Comparison of ENCODE assay signal across 28 mouse cellular contexts in the genomic region with DNA sequence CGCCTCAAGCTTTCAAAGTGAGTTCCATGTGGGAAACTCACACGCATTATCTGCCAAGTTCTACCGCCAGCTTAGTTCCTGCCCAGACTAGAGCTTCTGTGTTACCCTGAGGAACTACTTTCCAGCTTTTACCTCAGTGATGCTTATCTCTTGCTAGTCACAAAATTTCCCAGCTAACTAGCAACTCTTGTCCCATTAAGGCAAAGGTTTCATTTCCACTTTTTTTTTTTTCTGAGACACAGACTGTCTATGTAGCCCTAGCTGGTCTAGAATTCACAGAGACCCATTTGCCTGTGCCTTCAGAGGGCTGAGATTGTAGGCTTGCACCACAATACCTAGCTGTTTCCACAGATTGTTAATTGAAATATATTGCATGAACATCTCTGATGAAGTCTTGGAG. TPM values are rescaled to one million over a fixed set of nuclear protein-coding genes. Genes with fewer than 3 reads are reported as not detected.
DNase-seq lines count a peak whose midpoint lies in the region; ATAC-seq and TF ChIP-seq lines count a peak whose summit lies in the region.
"Had no signal": no experiment of that assay in that cellular context is flagged by ENCODE, and none has a peak within 500 bp of the region (broad histone marks: within the 10 kb centered on the region; RNA-seq: fewer than 3 reads in every experiment).

No protein-coding gene starts in this region.

- no peak overlapping the region for H3K9ac ChIP-seq in kidney, embryonic 16.5 days (replicated peaks; ENCODE audit: low read length)
- H3K9ac ChIP-seq: embryonic facial prominence, embryonic 12.5 days; embryonic facial prominence, embryonic 15.5 days; forebrain, embryonic 12.5 days; heart, embryonic 12.5 days; heart, embryonic 15.5 days; hindbrain, embryonic 13.5 days; intestine, embryonic 15.5 days had no signal

- H3K4me1 ChIP-seq in kidney, adult 2 months (ENCODE audit: control insufficient read depth, insufficient read depth, low read length) = peaks cover 3% of the 10 kb centered on the region; the same call in 1 of the 2 replicates
- H3K4me1 ChIP-seq in kidney, embryonic 16.5 days (ENCODE audit: insufficient read depth, low read length) = peaks cover 3% of the 10 kb centered on the region; the same call in 1 of the 2 replicates
- H3K4me1 ChIP-seq: embryonic facial prominence, embryonic 12.5 days; embryonic facial prominence, embryonic 15.5 days; forebrain, embryonic 12.5 days; heart, embryonic 12.5 days; heart, embryonic 15.5 days; hindbrain, embryonic 10.5 days; hindbrain, embryonic 13.5 days; intestine, embryonic 15.5 days had no signal

- H3K27ac ChIP-seq in kidney, adult 2 months (ENCODE audit: insufficient read depth, low read depth, low read length) = 0 out of 2 replicates have a peak overlapping the region, but pooled peaks have one; percentile 58
- H3K27ac ChIP-seq in kidney, embryonic 16.5 days (ENCODE audit: low read length) = no peak overlapping the region
- H3K27ac ChIP-seq: embryonic facial prominence, embryonic 12.5 days; embryonic facial prominence, embryonic 15.5 days; forebrain, embryonic 12.5 days; heart, embryonic 15.5 days; hindbrain, embryonic 10.5 days; hindbrain, embryonic 13.5 days; intestine, embryonic 15.5 days had no signal

- H3K9me3 ChIP-seq in kidney, embryonic 16.5 days (ENCODE audit: low read length) = no peaks in the 10 kb centered on the region
- H3K9me3 ChIP-seq: embryonic facial prominence, embryonic 12.5 days; embryonic facial prominence, embryonic 15.5 days; forebrain, embryonic 12.5 days; heart, embryonic 12.5 days; heart, embryonic 15.5 days; hindbrain, embryonic 10.5 days; hindbrain, embryonic 13.5 days; intestine, embryonic 15.5 days had no signal

- no peak for TF ChIP-seq CTCF in kidney, adult 2 months (conservative IDR thresholded peaks at IDR 0.05; ENCODE audit: insufficient read depth, insufficient read length, low read depth, low read length)

- H3K27me3 ChIP-seq in kidney, adult 2 months (replicated peaks; ENCODE audit: control insufficient read depth, insufficient read depth, low read length) = no peaks in the 10 kb centered on the region
- no peaks in the 10 kb centered on the region for H3K27me3 ChIP-seq in kidney, embryonic 16.5 days (ENCODE audit: insufficient read depth, low read length)
- H3K27me3 ChIP-seq: embryonic facial prominence, embryonic 12.5 days; embryonic facial prominence, embryonic 15.5 days; forebrain, embryonic 12.5 days; heart, embryonic 12.5 days; heart, embryonic 15.5 days; hindbrain, embryonic 13.5 days; intestine, embryonic 15.5 days had no signal

- WGBS in kidney, adult 2 months = 71% methylated on average over 3 of the region's 3 CpGs
- 96% methylated on average over 3 of the region's 3 CpGs for WGBS in kidney, embryonic 16.5 days

- no peak overlapping the region for H3K4me2 ChIP-seq in kidney, embryonic 16.5 days (replicated peaks; ENCODE audit: low read depth, low read length)
- H3K4me2 ChIP-seq: embryonic facial prominence, embryonic 12.5 days; embryonic facial prominence, embryonic 15.5 days; forebrain, embryonic 12.5 days; heart, embryonic 12.5 days; heart, embryonic 15.5 days; hindbrain, embryonic 13.5 days; intestine, embryonic 15.5 days had no signal

- DNase-seq in kidney, adult 2 months = no peak
- peak; percentile 26 for DNase-seq in gonadal fat pad, adult 2 months (ENCODE audit: low read depth)
- no peak for DNase-seq in gastrocnemius, postnatal 10 days
- DNase-seq in spleen, adult 18-20 months = no peak
- DNase-seq: adrenal gland, adult 2 months; adrenal gland, postnatal 14 days; B cell, adult 2 months; cerebellum, adult 11-12 months; cerebellum, adult 8-10 months; cerebellum, postnatal 14 days; gastrocnemius, postnatal 14 days; heart, postnatal 10 days; heart, postnatal 36 days had no signal

- H3K4me3 ChIP-seq in kidney, adult 2 months (ENCODE audit: insufficient read depth, low read depth, low read length) = no peak overlapping the region
- H3K4me3 ChIP-seq in kidney, embryonic 16.5 days (ENCODE audit: low read length) = no peak overlapping the region
- H3K4me3 ChIP-seq: embryonic facial prominence, embryonic 12.5 days; embryonic facial prominence, embryonic 15.5 days; forebrain, embryonic 12.5 days; heart, embryonic 12.5 days; heart, embryonic 15.5 days; hindbrain, embryonic 10.5 days; hindbrain, embryonic 13.5 days; intestine, embryonic 15.5 days had no signal

- TF ChIP-seq POLR2A in kidney, adult 2 months (IDR thresholded peaks at IDR 0.05; ENCODE audit: low read depth, low read length) = no peak

- no peaks in the 10 kb centered on the region for H3K36me3 ChIP-seq in kidney, adult 2 months (ENCODE audit: control insufficient read depth, insufficient read depth, low read length)
- no peaks in the 10 kb centered on the region for H3K36me3 ChIP-seq in kidney, embryonic 16.5 days (ENCODE audit: insufficient read depth, low read length)
- H3K36me3 ChIP-seq: embryonic facial prominence, embryonic 12.5 days; embryonic facial prominence, embryonic 15.5 days; forebrain, embryonic 12.5 days; heart, embryonic 12.5 days; heart, embryonic 15.5 days; hindbrain, embryonic 10.5 days; hindbrain, embryonic 13.5 days; intestine, embryonic 15.5 days had no signal

- ATAC-seq in kidney, embryonic 16.5 days (ENCODE audit: low FRiP score, low TSS enrichment) = no peak
- 0 out of 2 replicates have a peak, but pooled peaks have one; percentile 8 for ATAC-seq in megakaryocyte progenitor cell, adult 5-6 weeks (replicated peaks; ENCODE audit: poor library complexity)
- ATAC-seq: forebrain, embryonic 16.5 days; hindbrain, embryonic 16.5 days; intestine, embryonic 15.5 days had no signal

RNA-seq across cellular contexts. Expression of a gene that starts 12.6 kb away (rescaled TPM):
- 14.0 and 19.3 TPM in 2 replicates for polyA plus RNA-seq in kidney, adult 2 months (2012; rRNA removed)
- 36.3 and 39.1 TPM in 2 replicates for polyA plus RNA-seq in kidney, embryonic 16.5 days (2015; fragmentation: Nextera tagmentation; extraction: Ambion mirVana)
- 13.4 and 14.7 TPM in 2 replicates for polyA plus RNA-seq in gonadal fat pad, adult 2 months (2012; rRNA removed)
- 57.6 and 60.4 TPM in 2 replicates for total RNA-seq in megakaryocyte progenitor cell, adult 5-6 weeks (2015)
- 36.5 and 43.3 TPM in 2 replicates for total RNA-seq in megakaryocyte progenitor cell, adult 5-6 weeks (2017)
- 10 to 100 TPM; 50.4 to 53.8 TPM for total RNA-seq in gastrocnemius, postnatal 10 days (2021)

RNA-seq across cellular contexts. Expression of a gene that starts 33.2 kb away (rescaled TPM):
- polyA plus RNA-seq in kidney, adult 2 months (2012; rRNA removed) = not detected in 2 replicates
- polyA plus RNA-seq in kidney, embryonic 16.5 days (2015; fragmentation: Nextera tagmentation; extraction: Ambion mirVana) = 0.18 and 0.54 TPM in 2 replicates
- polyA plus RNA-seq in gonadal fat pad, adult 2 months (2012; rRNA removed) = 0.22 and 0.51 TPM in 2 replicates
- total RNA-seq in megakaryocyte progenitor cell, adult 5-6 weeks (2015) = 0.20 TPM in 1 of 2 replicates, not detected in the other
- not detected in 2 replicates for total RNA-seq in megakaryocyte progenitor cell, adult 5-6 weeks (2017)
- not detected for total RNA-seq in gastrocnemius, postnatal 10 days (2021)
- total RNA-seq: gastrocnemius, adult 18-20 months; heart, adult 8-10 months; heart, postnatal 36 days; MEL had no signal
- polyA plus RNA-seq: adrenal gland, adult 2 months; forebrain, embryonic 12.5 days; hindbrain, embryonic 10.5 days had no signal
